Mouse (Mus musculus): Measurements from ENCODE around the gene Rxfp4.

GRCm38 (mm10) chr3:88622941-88623345 lies 30.0 kb downstream of the Rxfp4 start:
- TF ChIP-seq CTCF (conservative IDR thresholded peaks at IDR 0.05; ENCODE audit: low read length) (no peak), NANOG (IDR thresholded peaks at IDR 0.05; ENCODE audit: borderline replicate concordance, low read length) (no peak), POU5F1 (IDR thresholded peaks at IDR 0.05; ENCODE audit: borderline replicate concordance, low read length) (no peak)

All from E14TG2a.4 (cell line).